Mouse (Mus musculus): ENCODE data around the gene Ak6. TPM values are rescaled to one million over a fixed set of nuclear protein-coding genes. Genes with fewer than 3 reads are reported as not detected.
A peak's percentile ranks its signal among the peaks of the same experiment; 100 is the strongest.

Ak6 gene
- total and polyA plus RNA-seq, 3 experiments: 179 to 476 (median 238) TPM

DNA sequence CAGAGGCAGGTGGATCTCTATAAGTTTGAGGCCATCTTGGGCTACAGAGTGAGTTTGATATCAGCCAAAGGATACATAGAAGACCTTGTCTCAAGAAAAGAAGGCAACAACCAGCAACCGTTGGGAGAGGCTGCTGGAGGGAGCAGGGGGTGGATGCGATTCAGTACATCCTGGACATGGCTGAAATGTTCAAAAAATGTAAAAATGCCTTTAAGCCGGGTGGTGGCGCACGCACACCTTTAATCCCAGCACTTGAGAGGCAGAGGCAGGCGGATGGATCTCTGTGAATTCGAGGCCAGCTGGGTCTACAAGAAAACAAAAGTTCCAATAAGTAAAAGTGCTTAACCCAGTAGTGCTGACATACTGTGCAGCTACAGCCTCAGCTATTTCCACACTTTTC, 36.7 kb downstream of the Ak6 start:
- in situ Hi-C loops (cut with MboI; ENCODE audit: low pct_ligation_motif_present, low pct_unique_long_range_greater_than_20kb, low sequenced_read_pairs): no loop called here
- peak; percentile 31 for DNase-seq (ENCODE audit: extremely low read depth)

DNA sequence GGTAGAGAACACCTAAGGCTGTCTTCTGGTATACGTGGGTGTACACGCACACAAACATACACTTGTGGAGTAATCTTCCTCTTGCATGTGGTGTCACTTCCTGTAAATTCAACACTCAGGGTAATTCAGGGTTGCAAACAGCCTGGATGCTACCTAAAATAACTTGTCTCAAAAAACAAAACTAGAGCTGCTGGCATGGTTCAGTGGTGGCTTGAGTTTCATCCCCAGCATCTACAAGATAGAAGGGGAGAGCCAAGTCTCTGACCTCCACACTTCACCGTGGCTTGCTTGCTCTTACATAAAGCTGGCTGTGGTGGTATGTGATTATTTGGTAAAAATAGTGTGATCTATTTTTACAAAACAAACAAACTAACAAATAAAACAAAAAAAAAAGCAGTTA, 46.8 kb downstream of the Ak6 start:
- in situ Hi-C loops (cut with MboI; ENCODE audit: low pct_ligation_motif_present, low pct_unique_long_range_greater_than_20kb, low sequenced_read_pairs) (loop anchor here (10.0 kb wide), 1 partner anchor 147 kb away; no protein-coding TSS in a partner anchor), dilution Hi-C loops (cut with MboI; ENCODE audit: extremely low pct_ligation_motif_present, extremely low pct_unique_long_range_greater_than_20kb, low sequenced_read_pairs) (no loop called here)
- TF ChIP-seq E2F4 (IDR thresholded peaks at IDR 0.05; ENCODE audit: insufficient replicate concordance, low read depth, low read length) (no peak), TBP (conservative IDR thresholded peaks at IDR 0.05; ENCODE audit: low read depth, low read length) (no peak), ELF1 (IDR thresholded peaks at IDR 0.05; ENCODE audit: low read depth, low read length) (no peak), SIN3A (IDR thresholded peaks at IDR 0.05; ENCODE audit: low read length) (no peak), MEF2A (IDR thresholded peaks at IDR 0.05; ENCODE audit: borderline replicate concordance, low read depth, low read length) (no peak), USF2 (conservative IDR thresholded peaks at IDR 0.05; ENCODE audit: low read depth, low read length) (no peak), CHD1 (IDR thresholded peaks at IDR 0.05; ENCODE audit: low read depth, low read length) (no peak), KAT2A (IDR thresholded peaks at IDR 0.05; ENCODE audit: insufficient replicate concordance, low read length) (no peak), ZC3H11A (IDR thresholded peaks at IDR 0.05; ENCODE audit: low read depth, low read length) (no peak), NELFE (IDR thresholded peaks at IDR 0.05; ENCODE audit: low read depth, low read length) (no peak), POLR2AphosphoS2 (IDR thresholded peaks at IDR 0.05; ENCODE audit: low read depth, low read length) (no peak), BHLHE40 (IDR thresholded peaks at IDR 0.05; ENCODE audit: low read depth, low read length) (no peak), MAFK (IDR thresholded peaks at IDR 0.05; ENCODE audit: insufficient replicate concordance, low read length) (no peak), JUN (IDR thresholded peaks at IDR 0.05; ENCODE audit: insufficient read depth, low read depth, low read length) (no peak)
- H3K4me2 ChIP-seq (ENCODE audit: insufficient read depth, low read depth, poor library complexity, severe bottlenecking): no peak overlapping the region
- no peak overlapping the region for H3K27ac ChIP-seq (ENCODE audit: insufficient read depth, low read depth)
- H3K79me2 ChIP-seq (replicated peaks; ENCODE audit: control insufficient read depth, extremely low read depth, insufficient read depth, poor library complexity, severe bottlenecking): no peaks in the 10 kb centered on the region
- no peak overlapping the region for H3K4me3 ChIP-seq (replicated peaks in 1 of 3; ENCODE audit: low read depth in 2 of 3, low read length in 2 of 3, poor library complexity in 1 of 3)
- H3K9ac ChIP-seq (ENCODE audit: insufficient read depth, low read depth): no peak overlapping the region
- H3K4me1 ChIP-seq (ENCODE audit: control insufficient read depth in 1 of 2, insufficient read depth in 2 of 2): peaks cover 0 to 28% of the 10 kb centered on the region in 2 experiments; a peak in 2 of 4 replicates
- H3K36me3 ChIP-seq (replicated peaks in 1 of 2; ENCODE audit: control insufficient read depth in 1 of 2, insufficient read depth in 1 of 2, low read length in 1 of 2): peaks cover 14 to 51% of the 10 kb centered on the region in 2 experiments
- DNase-seq (ENCODE audit: extremely low read depth): no peak
- H3K9me3 ChIP-seq (replicated peaks; ENCODE audit: low read length): no peaks in the 10 kb centered on the region
- no peaks in the 10 kb centered on the region for H3K27me3 ChIP-seq (replicated peaks)

More for the DNA sequence above, 36.7 kb downstream of the Ak6 start:
- Histone ChIP-seq H3K36me3 (replicated peaks in 1 of 2; ENCODE audit: control insufficient read depth in 1 of 2, insufficient read depth in 1 of 2, low read length in 1 of 2) (peaks cover 0 to 3% of the 10 kb centered on the region in 2 experiments), H3K4me3 (replicated peaks in 1 of 3; ENCODE audit: low read depth in 2 of 3, low read length in 2 of 3, poor library complexity in 1 of 3) (no peak overlapping the region), H3K9me3 (replicated peaks; ENCODE audit: low read length) (no peaks in the 10 kb centered on the region), H3K4me1 (ENCODE audit: control insufficient read depth in 1 of 2, insufficient read depth in 2 of 2) (peaks cover 0 to 4% of the 10 kb centered on the region in 2 experiments; a peak in 1 of 4 replicates), H3K79me2 (replicated peaks; ENCODE audit: control insufficient read depth, extremely low read depth, insufficient read depth, poor library complexity, severe bottlenecking) (no peaks in the 10 kb centered on the region), H3K9ac (ENCODE audit: insufficient read depth, low read depth) (no peak overlapping the region), H3K27me3 (replicated peaks) (no peaks in the 10 kb centered on the region), H3K27ac (ENCODE audit: insufficient read depth, low read depth) (no peak overlapping the region), H3K4me2 (ENCODE audit: insufficient read depth, low read depth, poor library complexity, severe bottlenecking) (no peak overlapping the region)
- no peak for TF ChIP-seq GABPA (IDR thresholded peaks at IDR 0.05; ENCODE audit: insufficient replicate concordance, low read depth, low read length)
- TF ChIP-seq SIN3A (IDR thresholded peaks at IDR 0.05; ENCODE audit: low read length): no peak
- peak in 1 of 2 experiments; percentile 64; a peak in 2 of 4 replicates for TF ChIP-seq CTCF (conservative IDR thresholded peaks at IDR 0.05 in 1 of 2, IDR thresholded peaks at IDR 0.05 in 1 of 2; ENCODE audit: low read depth in 2 of 2, low read length in 2 of 2)
- TF ChIP-seq RAD21 (IDR thresholded peaks at IDR 0.05; ENCODE audit: low read depth, low read length): peak; percentile 60
- peak; percentile 25; the same call in 1 of the 2 replicates for TF ChIP-seq SMC3 (IDR thresholded peaks at IDR 0.05; ENCODE audit: low read depth, low read length)
- dilution Hi-C loops (cut with MboI; ENCODE audit: extremely low pct_ligation_motif_present, extremely low pct_unique_long_range_greater_than_20kb, low sequenced_read_pairs): no loop called here
